Mouse (Mus musculus) thymus, postnatal 0 days (tissue): ENCODE results near the gene Mob3a. TPM values are rescaled to one million over a fixed set of nuclear protein-coding genes. Genes with fewer than 3 reads are reported as not detected.
A peak's percentile ranks its signal among the peaks of the same experiment; 100 is the strongest.
"Not testable (repeated sequence)": the region's sequence is repeated elsewhere in the genome, so short reads cannot be mapped to it uniquely, and the experiment has no call there.

Experiments used
- DNase-seq: peaks from one replicate; pipeline ENCODE4 v3.0.0-alpha.2; 2015; ENCODE audit warnings: low spot score
- polyA plus RNA-seq: library from polyadenylated mRNA; unstranded; fragments of >200 nt; fragmentation: Nextera tagmentation; extraction: Ambion mirVana; gene quantifications from 2 replicates; pipeline ENCODE4 v1.2.1, GENCODE M21; 2015

Mob3a gene
- polyA plus RNA-seq, 1 experiment from 2014 or later, result 114 TPM

GRCm38 (mm10) chr10:80664197-80665015 lies 37.4 kb downstream of the Mob3a start:
- DNase-seq, result no peak

- DNase-seq, result peak; percentile 30
Observed at GRCm38 (mm10) chr10:80663485-80664196, 38.1 kb downstream of the Mob3a start.

- peak; percentile 83 for DNase-seq
Observed at GRCm38 (mm10) chr10:80661149-80661548, 40.6 kb downstream of the Mob3a start.

GRCm38 (mm10) chr10:80659213-80659612 lies 42.6 kb downstream of the Mob3a start:
- DNase-seq, result peak; percentile 72

- peak; percentile 60 for DNase-seq
Observed at GRCm38 (mm10) chr10:80658841-80659202, 43.0 kb downstream of the Mob3a start.

GRCm38 (mm10) chr10:80658194-80658840 lies 43.5 kb downstream of the Mob3a start:
- peak; percentile 52 for DNase-seq

GRCm38 (mm10) chr10:80656863-80657623 lies 44.7 kb downstream of the Mob3a start, which contains the start of gene Btbd2:
Btbd2 (minus strand) TSS chr10:80657071.
- DNase-seq, result no peak

- peak; percentile 94 for DNase-seq
Observed at GRCm38 (mm10) chr10:80656130-80656862, 45.5 kb downstream of the Mob3a start.

GRCm38 (mm10) chr10:80655406-80656129 lies 46.2 kb downstream of the Mob3a start:
- DNase-seq, result no peak

GRCm38 (mm10) chr10:80654866-80655265 lies 46.9 kb downstream of the Mob3a start:
- DNase-seq, result no peak

GRCm38 (mm10) chr10:80653156-80653720 lies 48.5 kb downstream of the Mob3a start:
- DNase-seq, result no peak

- DNase-seq, result no peak
Observed at GRCm38 (mm10) chr10:80650392-80650791, 51.4 kb downstream of the Mob3a start.

- DNase-seq, result not testable (repeated sequence)
Observed at GRCm38 (mm10) chr10:80649910-80650309, 51.9 kb downstream of the Mob3a start.

- no peak for DNase-seq
Observed at GRCm38 (mm10) chr10:80646936-80647335, 54.8 kb downstream of the Mob3a start.

- no peak for DNase-seq
Observed at GRCm38 (mm10) chr10:80635345-80635744, 66.4 kb downstream of the Mob3a start.
